Mouse (Mus musculus) midbrain, embryonic 16.5 days (tissue): ENCODE data around the gene Foxd3. TPM values are rescaled to one million over a fixed set of nuclear protein-coding genes. Genes with fewer than 3 reads are reported as not detected.

Experiments
- microRNA-seq: library from miRNA; unstranded; fragments of <30 nt; microRNA quantifications from one replicate; pipeline ENCODE4, GENCODE M21; 2017
- polyA plus RNA-seq: library from polyadenylated mRNA; unstranded; fragments of >200 nt; fragmentation: Nextera tagmentation; extraction: Ambion mirVana; gene quantifications from 2 replicates; pipeline ENCODE4 v1.2.1, GENCODE M21; 2015

Foxd3 gene
- polyA plus RNA-seq, 1 experiment from 2014 or later = 0.18 TPM

Small RNAs within 50 kb of the gene (microRNA-seq; reads per million reads assigned to microRNA genes)
- not detected for gene Gm23366

Other genes with a start within 250 kb of the Foxd3 start
- 12.3 and 13.3 TPM in 2 replicates for gene Alg6, start 59.4 kb downstream of the Foxd3 start, polyA plus RNA-seq
- 11.7 and 13.0 TPM in 2 replicates for gene Efcab7, start 172.9 kb downstream of the Foxd3 start, polyA plus RNA-seq